ENCODE assay signal across 8 mouse cellular contexts in genomic region chr12:59219325-59220225, GRCm38 (mm10). TPM values are rescaled to one million over a fixed set of nuclear protein-coding genes. Genes with fewer than 3 reads are reported as not detected.
DNase-seq lines count a peak whose midpoint lies in the region; ATAC-seq lines count a peak whose summit lies in the region.

Gene Fbxo33 (minus strand): TSS chr12:59219725.

- H3K4me2 ChIP-seq in heart, embryonic 13.5 days, result peak within 1 kb of the TSS; percentile 88
- H3K4me2 ChIP-seq in liver, embryonic 12.5 days, result peak within 1 kb of the TSS; percentile 76
- H3K4me2 ChIP-seq in stomach, embryonic 15.5 days, result peak within 1 kb of the TSS; percentile 86

- peak; percentile 99 for DNase-seq in CD4-positive, CD25-positive, alpha-beta regulatory T cell, adult 2 months (ENCODE audit: low read depth, low spot score)
- DNase-seq in fat pad, adult 2 months (ENCODE audit: extremely low read depth, low read depth, low spot score), result peak; percentile 47
- DNase-seq in kidney, postnatal 10 days, result peak; percentile 99
- peak; percentile 97 for DNase-seq in natural killer cell, adult 2 months (ENCODE audit: low spot score in 2 of 2)

- H3K9ac ChIP-seq in heart, embryonic 13.5 days, result peak within 1 kb of the TSS; percentile 85
- peak within 1 kb of the TSS; percentile 97 for H3K9ac ChIP-seq in liver, embryonic 12.5 days
- peak within 1 kb of the TSS; percentile 74 for H3K9ac ChIP-seq in stomach, embryonic 15.5 days

- H3K36me3 ChIP-seq in heart, embryonic 13.5 days, result no peaks in the 10 kb centered on the region
- H3K36me3 ChIP-seq in liver, embryonic 12.5 days, result no peaks in the 10 kb centered on the region
- H3K36me3 ChIP-seq in stomach, embryonic 15.5 days, result no peaks in the 10 kb centered on the region

- H3K27ac ChIP-seq in brown adipose tissue, adult 24 weeks (replicated peaks; ENCODE audit: low read depth, low read length), result peak within 1 kb of the TSS; percentile 97
- H3K27ac ChIP-seq in heart, embryonic 13.5 days (replicated peaks), result peak within 1 kb of the TSS; percentile 95
- H3K27ac ChIP-seq in liver, embryonic 12.5 days, result peak within 1 kb of the TSS; percentile 98
- H3K27ac ChIP-seq in stomach, embryonic 15.5 days, result peak within 1 kb of the TSS; percentile 95

- H3K4me3 ChIP-seq in brown adipose tissue, adult 24 weeks (ENCODE audit: insufficient read depth, low read depth, low read length), result peak within 1 kb of the TSS; percentile 86
- H3K4me3 ChIP-seq in heart, embryonic 13.5 days, result peak within 1 kb of the TSS; percentile 79
- peak within 1 kb of the TSS; percentile 99 for H3K4me3 ChIP-seq in liver, embryonic 12.5 days
- peak within 1 kb of the TSS; percentile 90 for H3K4me3 ChIP-seq in stomach, embryonic 15.5 days (replicated peaks)

- H3K9me3 ChIP-seq in heart, embryonic 13.5 days, result no peaks in the 10 kb centered on the region
- H3K9me3 ChIP-seq in liver, embryonic 12.5 days (replicated peaks), result no peaks in the 10 kb centered on the region
- H3K9me3 ChIP-seq in stomach, embryonic 15.5 days, result no peaks in the 10 kb centered on the region

- ATAC-seq in heart, embryonic 13.5 days (ENCODE audit: extremely low read depth, insufficient number of reproducible peaks, low FRiP score, low TSS enrichment), result peak; percentile 94
- ATAC-seq in liver, embryonic 12.5 days, result peak; percentile 89
- ATAC-seq in stomach, embryonic 15.5 days (ENCODE audit: insufficient read depth, low FRiP score, low read depth), result peak; percentile 99

- H3K27me3 ChIP-seq in heart, embryonic 13.5 days (replicated peaks), result no peaks in the 10 kb centered on the region
- no peaks in the 10 kb centered on the region for H3K27me3 ChIP-seq in liver, embryonic 12.5 days (replicated peaks)
- no peaks in the 10 kb centered on the region for H3K27me3 ChIP-seq in stomach, embryonic 15.5 days (replicated peaks)

- H3K4me1 ChIP-seq in brown adipose tissue, adult 24 weeks (ENCODE audit: control insufficient read depth, insufficient read depth, insufficient read length, low read length), result peaks cover 7% of the 10 kb centered on the region
- H3K4me1 ChIP-seq in heart, embryonic 13.5 days, result peaks cover 26% of the 10 kb centered on the region
- H3K4me1 ChIP-seq in liver, embryonic 12.5 days, result peaks cover 35% of the 10 kb centered on the region
- peaks cover 12% of the 10 kb centered on the region for H3K4me1 ChIP-seq in stomach, embryonic 15.5 days

- WGBS in heart, embryonic 13.5 days, result under 1% methylated on average over 109 of the region's 109 CpGs
- under 1% methylated on average over 105 of the region's 109 CpGs for WGBS in liver, embryonic 12.5 days (ENCODE audit: insufficient replicate concordance)
- WGBS in stomach, embryonic 15.5 days, result under 1% methylated on average over 106 of the region's 109 CpGs

RNA-seq across cellular contexts. Expression of gene Fbxo33, which starts in this region (rescaled TPM):
- 20.3 and 30.0 TPM in 2 replicates for polyA plus RNA-seq in brown adipose tissue, adult 24 weeks (2012; ENCODE audit: insufficient read depth, insufficient read length, missing spikeins)
- polyA plus RNA-seq in heart, embryonic 13.5 days (2015; fragmentation: Nextera tagmentation; extraction: Ambion mirVana), result 4.2 and 5.9 TPM in 2 replicates
- polyA plus RNA-seq in liver, embryonic 12.5 days (2016; fragmentation: Nextera tagmentation; extraction: Ambion mirVana), result 12.5 and 14.6 TPM in 2 replicates
- 8.2 and 9.1 TPM in 2 replicates for polyA plus RNA-seq in stomach, embryonic 15.5 days (2015; fragmentation: Nextera tagmentation; extraction: Ambion mirVana)

Comparison
In these comparisons a context has a peak if more than half of its experiments do, and no peak if none do; other contexts are left out.
1. Peak in every context shown above with its lines: DNase-seq, ATAC-seq, H3K4me3 ChIP-seq and H3K27ac ChIP-seq.
2. DNase-seq: peak in every context shown above with its lines; median percentile 99 in CD4-positive, CD25-positive, alpha-beta regulatory T cell, adult 2 months; 99 in kidney, postnatal 10 days; 97 in natural killer cell, adult 2 months; 47 in fat pad, adult 2 months.